Mouse (Mus musculus) hindbrain, embryonic 10.5 days (tissue): ENCODE data around the gene Rabep1. TPM values are rescaled to one million over a fixed set of nuclear protein-coding genes. Genes with fewer than 3 reads are reported as not detected.

Experiments used
- DNase-seq: peaks from one replicate; pipeline ENCODE4 v3.0.0-alpha.2; 2017; ENCODE audit warnings: low spot score
- H3K27ac ChIP-seq: fragments of 300-500 bp; sonication (generic); 2 replicates; pipeline ENCODE4 v1.5.1; 2016; ENCODE audit warnings: mild to moderate bottlenecking, moderate library complexity
- H3K27me3 ChIP-seq: fragments of 300-500 bp; sonication (generic); 2 replicates; pipeline ENCODE4 v1.6.1; 2016; ENCODE audit warnings: mild to moderate bottlenecking; ENCODE audit not compliant: poor library complexity, insufficient read depth, severe bottlenecking
- H3K36me3 ChIP-seq: fragments of 300-500 bp; sonication (generic); 2 replicates; pipeline ENCODE4 v1.6.1; 2016; ENCODE audit warnings: mild to moderate bottlenecking, moderate library complexity
- H3K4me1 ChIP-seq: fragments of 300-500 bp; sonication (generic); replicated peaks from 2 replicates; pipeline ENCODE4 v1.6.1; 2016; ENCODE audit warnings: mild to moderate bottlenecking
- H3K4me3 ChIP-seq: fragments of 300-500 bp; sonication (generic); 2 replicates; pipeline ENCODE4 v1.5.1; 2016; ENCODE audit warnings: mild to moderate bottlenecking, moderate library complexity
- H3K9me3 ChIP-seq: fragments of 300-500 bp; sonication (generic); 2 replicates; pipeline ENCODE4 v1.6.1; 2016; ENCODE audit warnings: mild to moderate bottlenecking, moderate library complexity
- WGBS: fragments of 180-500 bp; shearing (Covaris S2); methylation state at CpG from one replicate; pipeline ENCODE4 v1.1.7; 2016; 5-methylcytosine and 5-hydroxymethylcytosine counted together
- polyA plus RNA-seq: library from polyadenylated mRNA; unstranded; fragments of >200 nt; fragmentation: Nextera tagmentation; extraction: Ambion mirVana; gene quantifications from 2 replicates; pipeline ENCODE4 v1.2.1, GENCODE M21; 2016

The Rabep1 gene
- polyA plus RNA-seq, 1 experiment from 2014 or later = 32.5 TPM

GRCm38 (mm10) chr11:70931461-70931860, 86.9 kb downstream of the Rabep1 start:
- no peaks in the 10 kb centered on the region for H3K27me3 ChIP-seq
- H3K36me3 ChIP-seq = peaks cover 79% of the 10 kb centered on the region
- 89% methylated on average over 5 of the region's 5 CpGs for WGBS

DNA sequence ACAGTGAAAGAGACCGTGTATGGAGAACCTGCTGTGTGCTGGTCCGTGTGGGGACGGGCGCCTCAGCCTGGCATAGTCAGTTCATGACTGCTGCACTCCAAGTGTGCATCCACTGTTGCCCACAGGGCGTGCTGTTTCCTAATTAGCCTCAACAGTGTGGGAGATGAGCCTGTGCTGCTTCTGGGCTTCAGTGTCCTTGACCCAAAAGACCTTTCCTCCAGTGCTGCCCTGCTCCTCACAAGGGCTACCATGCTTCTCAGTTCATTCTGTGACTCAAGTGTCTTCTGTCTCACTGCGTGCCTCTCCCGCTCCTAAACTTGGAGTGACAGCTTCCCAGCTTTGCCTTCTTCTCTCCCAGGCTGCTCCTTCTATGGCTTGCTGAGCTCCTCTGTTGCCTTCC, 90.7 kb downstream of the Rabep1 start:
- Histone ChIP-seq H3K27ac (no peak overlapping the region), H3K36me3 (peaks cover 85% of the 10 kb centered on the region), H3K4me3 (no peak overlapping the region), H3K9me3 (no peaks in the 10 kb centered on the region), H3K27me3 (no peaks in the 10 kb centered on the region), H3K4me1 (no peaks in the 10 kb centered on the region)
- WGBS = 88% methylated on average over 7 of the region's 7 CpGs
- no peak for DNase-seq

More at GRCm38 (mm10) chr11:70931461-70931860, 86.9 kb downstream of the Rabep1 start:
- Histone ChIP-seq H3K9me3 (no peaks in the 10 kb centered on the region), H3K4me1 (no peaks in the 10 kb centered on the region), H3K27ac (no peak overlapping the region), H3K4me3 (no peak overlapping the region)
- DNase-seq = no peak

- no peak for DNase-seq
These were observed 98.0 kb downstream of the Rabep1 start for GRCm38 (mm10) chr11:70942596-70942995.

GRCm38 (mm10) chr11:70943651-70944050, 99.1 kb downstream of the Rabep1 start:
- 93% methylated on average over 7 of the region's 7 CpGs for WGBS
- H3K27me3 ChIP-seq = no peaks in the 10 kb centered on the region
- H3K36me3 ChIP-seq = peaks cover 99% of the 10 kb centered on the region
- DNase-seq = no peak
- H3K9me3 ChIP-seq = no peaks in the 10 kb centered on the region
- H3K4me3 ChIP-seq = no peak overlapping the region
- no peaks in the 10 kb centered on the region for H3K4me1 ChIP-seq
- no peak overlapping the region for H3K27ac ChIP-seq

More at GRCm38 (mm10) chr11:70942596-70942995, 98.0 kb downstream of the Rabep1 start:
- Histone ChIP-seq H3K9me3 (no peaks in the 10 kb centered on the region), H3K36me3 (peaks cover 99% of the 10 kb centered on the region), H3K4me3 (no peak overlapping the region), H3K27me3 (no peaks in the 10 kb centered on the region), H3K4me1 (no peaks in the 10 kb centered on the region), H3K27ac (no peak overlapping the region)
- 84% methylated on average over 1 of the region's 1 CpGs for WGBS

GRCm38 (mm10) chr11:70944935-70945817, 100.6 kb downstream of the Rabep1 start:
- Histone ChIP-seq H3K9me3 (no peaks in the 10 kb centered on the region), H3K36me3 (peaks cover 99% of the 10 kb centered on the region), H3K27ac (no peak overlapping the region), H3K4me1 (no peaks in the 10 kb centered on the region), H3K27me3 (no peaks in the 10 kb centered on the region), H3K4me3 (no peak overlapping the region)
- no peak for DNase-seq
- WGBS = 91% methylated on average over 4 of the region's 4 CpGs

- peaks cover 100% of the 10 kb centered on the region for H3K36me3 ChIP-seq
- no peaks in the 10 kb centered on the region for H3K9me3 ChIP-seq
- no peak for DNase-seq
- H3K27ac ChIP-seq = no peak overlapping the region
- no peaks in the 10 kb centered on the region for H3K4me1 ChIP-seq
- no peak overlapping the region for H3K4me3 ChIP-seq
- 89% methylated on average over 4 of the region's 4 CpGs for WGBS
- H3K27me3 ChIP-seq = no peaks in the 10 kb centered on the region
These were observed 110.1 kb downstream of the Rabep1 start for GRCm38 (mm10) chr11:70954711-70955110.

DNA sequence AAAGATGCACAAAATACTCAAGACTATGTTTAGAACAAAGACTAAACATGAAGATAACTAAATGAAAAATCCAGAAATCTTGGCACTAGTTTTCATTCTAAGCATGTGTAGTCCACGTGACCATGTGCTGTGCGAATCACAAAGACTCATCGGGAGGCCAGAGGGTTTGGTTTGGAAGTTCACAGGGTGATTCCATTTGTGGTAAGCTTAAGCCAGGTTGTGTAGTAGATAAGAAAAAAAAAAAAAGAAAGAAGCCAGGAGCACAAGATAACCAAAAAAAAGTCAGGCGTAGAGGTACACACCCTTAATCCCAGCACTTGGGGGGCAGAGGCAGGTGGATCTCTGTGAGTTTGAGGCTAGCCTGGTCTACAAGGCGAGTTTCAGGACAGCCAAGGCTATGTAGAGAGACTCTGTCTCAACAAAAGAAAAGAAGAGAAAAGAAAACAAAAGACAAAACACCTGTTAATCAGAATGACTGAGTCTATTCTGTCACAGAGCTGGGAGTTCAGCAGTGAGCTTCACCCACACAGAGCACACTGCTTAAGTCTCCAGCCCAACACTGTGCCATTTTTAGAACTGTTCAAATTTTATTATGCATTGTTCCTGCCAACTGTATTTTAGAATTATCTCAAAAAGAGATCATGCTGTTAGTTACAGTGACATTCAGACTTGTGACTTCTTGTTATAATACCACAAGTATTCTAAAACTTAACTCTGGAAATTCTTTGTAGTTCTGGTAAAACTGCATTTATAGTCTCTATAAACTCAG, 116.4 kb downstream of the Rabep1 start:
- Histone ChIP-seq H3K9me3 (no peaks in the 10 kb centered on the region), H3K4me1 (no peaks in the 10 kb centered on the region), H3K27ac (no peak overlapping the region), H3K36me3 (peaks cover 100% of the 10 kb centered on the region), H3K4me3 (no peak overlapping the region), H3K27me3 (no peaks in the 10 kb centered on the region)
- WGBS = 94% methylated on average over 5 of the region's 5 CpGs
- no peak for DNase-seq

- DNase-seq = no peak
- H3K27me3 ChIP-seq = no peaks in the 10 kb centered on the region
- H3K9me3 ChIP-seq = no peaks in the 10 kb centered on the region
- no peak overlapping the region for H3K27ac ChIP-seq
- H3K36me3 ChIP-seq = peaks cover 80% of the 10 kb centered on the region
- peaks cover 14% of the 10 kb centered on the region for H3K4me1 ChIP-seq
- no peak overlapping the region for H3K4me3 ChIP-seq
- WGBS = 83% methylated on average over 4 of the region's 4 CpGs
These were observed 119.8 kb downstream of the Rabep1 start for GRCm38 (mm10) chr11:70964222-70964907.

DNA sequence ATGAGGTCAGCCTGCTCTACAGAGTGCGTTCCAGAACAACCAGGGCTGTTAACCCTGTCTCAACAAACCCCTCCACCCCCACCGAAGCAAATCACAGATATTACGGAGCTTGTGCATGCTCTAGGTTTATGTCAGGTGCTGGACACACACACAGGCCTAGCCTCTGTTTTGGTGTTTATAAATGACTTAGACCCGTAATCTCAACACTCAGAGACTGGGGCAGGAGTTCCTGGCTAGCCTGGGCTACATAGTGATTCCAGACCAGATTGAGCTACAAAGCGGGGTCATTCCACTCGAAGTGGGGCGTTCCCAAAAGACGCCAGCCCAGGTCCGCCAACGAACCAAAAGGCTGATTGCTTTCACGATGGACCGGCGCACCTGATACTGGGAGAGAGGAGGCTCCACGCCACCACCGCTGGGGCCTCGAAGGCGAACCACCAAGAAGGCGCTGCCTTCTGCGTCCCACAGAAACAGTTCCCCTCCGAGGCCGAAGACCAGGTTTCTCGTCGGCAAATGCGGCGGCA, 124.8 kb downstream of the Rabep1 start:
- no peak for DNase-seq
- under 1% methylated on average over 25 of the region's 25 CpGs for WGBS

DNA sequence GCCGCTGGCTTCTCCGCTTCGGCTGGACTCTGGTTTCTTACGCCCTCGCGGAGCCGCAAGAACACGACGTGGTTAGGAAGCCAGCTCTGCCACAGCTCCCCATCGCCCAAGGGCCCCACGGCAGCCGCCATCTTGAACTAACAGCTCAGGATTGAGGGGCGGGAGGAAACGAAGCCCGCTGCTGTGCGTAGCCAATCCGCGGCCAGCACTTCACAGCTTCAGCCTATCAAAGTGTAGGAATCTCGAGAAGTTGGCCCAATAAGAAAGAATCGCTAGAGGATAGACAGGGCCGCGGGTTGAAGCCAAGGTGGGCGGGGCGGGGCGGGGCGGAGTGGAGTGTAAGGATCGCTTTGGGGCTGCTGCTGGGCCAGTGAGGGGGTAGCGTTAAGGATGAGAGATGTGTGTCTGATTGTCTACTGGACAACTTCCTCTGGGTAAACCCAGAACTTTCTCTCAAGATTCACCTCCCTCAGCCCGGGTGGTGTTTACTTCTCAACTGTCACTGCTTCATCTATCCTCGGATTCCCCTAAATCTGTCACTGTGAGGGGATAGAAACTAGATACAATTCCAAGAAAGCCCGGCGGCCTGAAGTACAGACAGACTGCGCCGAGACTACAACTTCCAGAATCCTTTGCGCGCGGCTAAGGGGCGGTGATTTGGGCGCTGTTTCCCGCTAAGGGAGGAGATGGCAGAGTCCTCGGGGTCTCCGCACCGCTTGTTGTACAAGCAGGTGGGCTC, 125.4 kb downstream of the Rabep1 start, which contains the start of the genes Nup88 and Rpain:
TSS of gene Nup88 (minus strand) at position 153 of the 739 bp plus-strand sequence.
TSS of gene Rpain (plus strand) at position 393 of the 739 bp plus-strand sequence.
- Histone ChIP-seq H3K4me1 (peaks cover 22% of the 10 kb centered on the region), H3K27me3 (no peaks in the 10 kb centered on the region), H3K9me3 (no peaks in the 10 kb centered on the region), H3K27ac (peak within 1 kb of the TSS; percentile 94), H3K4me3 (peak within 1 kb of the TSS; percentile 93), H3K36me3 (peaks cover 54% of the 10 kb centered on the region)
- WGBS = under 1% methylated on average over 43 of the region's 43 CpGs
- peak; percentile 95 for DNase-seq

More for the DNA sequence above, 124.8 kb downstream of the Rabep1 start:
- Histone ChIP-seq H3K4me1 (peaks cover 22% of the 10 kb centered on the region), H3K4me3 (peak overlapping the region; percentile 93), H3K9me3 (no peaks in the 10 kb centered on the region), H3K27me3 (no peaks in the 10 kb centered on the region), H3K27ac (peak overlapping the region; percentile 94), H3K36me3 (peaks cover 54% of the 10 kb centered on the region)

GRCm38 (mm10) chr11:70970560-70971540, 126.3 kb downstream of the Rabep1 start:
- H3K36me3 ChIP-seq = peaks cover 54% of the 10 kb centered on the region
- no peaks in the 10 kb centered on the region for H3K27me3 ChIP-seq
- peak overlapping the region; percentile 94 for H3K27ac ChIP-seq
- H3K4me3 ChIP-seq = peak overlapping the region; percentile 93
- DNase-seq = no peak
- peaks cover 22% of the 10 kb centered on the region for H3K4me1 ChIP-seq
- WGBS = 19% methylated on average over 24 of the region's 24 CpGs
- H3K9me3 ChIP-seq = no peaks in the 10 kb centered on the region
